Mouse (Mus musculus) cerebellum, postnatal 25 days (tissue): ENCODE data around the gene Hspa1a.

ENCODE experiments used
- DNase-seq, 2 experiments: peaks; one replicate each; pipeline ENCODE4 v3.0.0; 2021; ENCODE audit warnings: mixed read lengths in 2 of 2

Gene Hspa1a

DNA sequence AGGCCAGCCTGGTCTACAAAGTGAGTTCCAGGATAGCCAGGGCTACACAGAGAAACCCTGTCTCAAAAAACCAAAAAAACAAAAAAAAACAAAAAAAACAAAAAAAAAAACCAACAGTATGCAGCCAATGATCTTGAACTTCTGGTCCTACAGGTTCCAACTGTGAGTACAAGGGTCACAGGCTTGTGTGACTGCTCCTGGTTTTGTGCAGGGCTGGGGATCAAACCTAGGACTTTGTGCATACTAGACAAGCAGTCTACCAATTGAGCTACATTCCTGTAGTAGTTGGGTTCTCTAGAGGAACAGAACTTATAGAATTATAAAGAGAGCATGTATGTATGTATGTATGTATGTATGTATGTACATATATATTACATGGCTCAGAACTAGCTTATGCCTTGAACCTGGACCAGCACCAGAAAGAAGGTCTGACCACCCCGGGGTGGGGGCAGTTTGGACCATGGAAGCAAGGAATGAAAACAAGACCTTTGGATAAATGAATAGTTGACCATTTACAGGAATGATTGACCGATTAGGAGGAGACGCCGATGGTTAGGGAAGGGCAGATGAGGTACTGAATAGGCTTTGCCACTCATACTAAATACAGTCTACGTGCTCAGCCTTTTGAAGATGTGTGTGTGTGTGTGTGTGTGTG, 25.3 kb downstream of the Hspa1a start:
- no peak for DNase-seq

DNA sequence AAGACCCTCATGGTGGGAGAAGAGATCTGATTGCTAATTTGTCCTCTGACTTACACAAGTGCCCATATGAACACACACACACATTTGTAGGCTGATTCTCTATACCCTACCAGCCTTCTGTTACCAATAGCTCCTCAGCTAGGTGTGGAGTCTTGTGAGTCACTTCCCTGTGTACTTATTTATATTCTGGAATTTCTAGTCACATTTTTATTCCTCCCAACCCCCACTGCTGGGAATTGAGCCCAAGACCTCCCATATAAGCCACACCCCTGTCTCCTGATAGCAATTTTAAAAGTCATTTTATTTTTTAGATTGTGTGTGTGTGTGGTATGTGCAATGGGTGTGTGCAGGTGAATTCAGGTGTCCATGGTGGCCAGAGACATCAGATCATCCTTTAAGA, 27.6 kb downstream of the Hspa1a start:
- DNase-seq: no peak

DNA sequence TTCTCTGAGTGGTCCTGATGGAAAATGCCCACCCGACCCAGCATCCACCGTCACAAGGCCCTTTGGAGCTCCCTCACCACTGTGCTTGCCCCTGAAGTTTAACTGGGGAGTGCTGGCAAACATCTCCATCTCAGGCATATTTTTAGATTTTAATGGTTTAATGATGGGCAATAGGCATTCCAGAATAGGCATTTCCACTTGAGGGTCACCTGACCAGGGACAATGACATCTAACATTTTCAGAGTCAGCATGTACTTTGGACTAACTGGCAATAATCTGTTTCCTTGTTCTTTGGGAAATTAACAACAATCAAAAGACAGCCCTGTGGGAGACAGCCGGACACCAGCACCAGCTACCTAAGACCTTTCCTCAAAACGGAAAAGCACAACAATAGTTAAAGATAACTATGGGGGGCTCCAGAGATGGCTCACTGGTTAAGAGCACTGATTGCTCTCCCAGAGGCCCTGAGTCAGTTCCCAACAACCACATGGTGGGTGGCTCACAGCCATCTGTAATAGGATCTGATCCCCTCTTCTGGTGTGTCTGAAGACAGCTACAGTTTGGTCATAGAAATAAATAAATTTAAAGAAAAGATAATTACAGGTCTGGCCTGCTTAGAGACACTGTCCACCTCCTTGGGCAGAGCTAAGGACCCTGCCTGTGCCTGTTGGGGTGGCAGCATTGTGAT, 28.7 kb downstream of the Hspa1a start:
- no peak for DNase-seq

DNA sequence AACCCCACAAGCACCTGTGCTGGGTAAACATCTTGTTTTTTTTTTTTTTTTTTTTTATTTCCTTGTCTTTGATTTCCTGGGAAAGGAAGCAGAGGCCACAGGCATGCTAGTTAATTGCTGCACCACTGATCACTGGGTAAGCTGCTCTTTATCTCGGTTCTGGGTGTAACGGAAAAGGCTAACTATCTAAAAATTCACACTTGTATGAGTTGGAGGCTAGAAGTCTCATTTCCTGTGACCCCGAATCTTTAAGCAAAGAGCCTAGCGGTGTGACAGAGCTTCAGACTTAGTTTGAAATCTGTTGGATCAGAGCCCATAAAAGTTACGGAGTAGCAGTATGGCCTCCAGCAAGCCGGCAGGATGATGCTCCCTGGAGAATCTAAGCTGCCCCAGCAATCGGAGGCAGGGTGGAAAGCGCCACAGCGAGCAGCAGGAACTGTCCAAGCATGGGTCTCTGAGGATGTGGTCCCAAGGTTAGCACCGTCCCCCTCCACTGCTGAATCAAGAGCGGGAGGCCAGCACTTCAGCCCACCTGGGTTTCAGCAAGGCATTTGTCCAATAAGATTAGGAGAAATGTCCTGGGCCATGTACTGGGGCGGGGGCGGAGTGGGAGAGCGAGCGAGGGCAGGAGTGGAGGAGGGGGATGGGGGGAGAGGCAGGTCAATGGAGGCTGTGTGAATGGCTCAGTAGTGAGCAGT, 30.5 kb downstream of the Hspa1a start:
- no peak for DNase-seq

DNA sequence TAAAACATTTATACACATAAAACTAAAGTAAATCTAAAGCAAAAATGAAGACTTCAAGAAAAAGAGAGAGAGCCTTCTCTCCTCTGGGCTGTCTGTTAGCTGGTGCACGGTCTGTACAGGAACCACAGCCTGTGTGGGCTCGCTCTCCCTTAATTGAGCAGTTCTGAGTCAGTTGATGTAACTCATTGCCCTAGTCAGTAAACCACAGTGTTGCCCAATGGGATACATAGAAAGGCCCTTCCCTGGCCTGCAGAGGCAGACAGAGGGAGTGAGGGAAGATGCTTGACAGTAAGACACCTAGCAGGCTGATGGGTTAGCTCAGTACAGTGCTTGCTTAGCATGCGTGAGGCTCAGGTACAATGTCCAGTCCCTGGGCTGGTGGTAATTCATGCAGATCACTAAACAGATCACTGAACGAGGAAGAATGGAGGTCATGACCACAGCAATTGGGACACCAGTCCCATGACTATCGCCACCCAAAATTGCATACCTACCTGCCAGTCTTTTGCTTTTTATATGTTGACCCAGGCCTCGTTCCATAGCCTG, 33.9 kb downstream of the Hspa1a start:
- DNase-seq: no peak

DNA sequence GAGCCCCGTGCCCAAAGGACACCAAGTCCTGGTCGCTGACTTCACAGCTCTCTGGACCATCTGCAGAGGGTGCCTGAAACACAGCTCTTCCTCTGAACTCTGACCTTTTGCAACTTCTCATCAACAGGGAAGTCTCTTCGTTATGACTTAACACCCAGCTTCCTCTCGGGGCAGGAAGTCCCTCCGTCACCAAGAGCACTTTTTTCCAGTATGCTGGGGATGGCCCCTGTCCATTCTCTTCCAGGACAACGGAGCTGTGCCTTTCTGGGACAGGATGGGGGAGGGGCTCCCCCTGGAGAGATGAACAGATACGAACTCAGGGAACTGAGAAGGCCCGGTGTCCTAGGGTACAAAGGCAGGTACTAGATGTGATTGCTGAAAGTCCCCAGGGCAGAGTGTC, 37.1 kb downstream of the Hspa1a start:
- no peak for DNase-seq

DNA sequence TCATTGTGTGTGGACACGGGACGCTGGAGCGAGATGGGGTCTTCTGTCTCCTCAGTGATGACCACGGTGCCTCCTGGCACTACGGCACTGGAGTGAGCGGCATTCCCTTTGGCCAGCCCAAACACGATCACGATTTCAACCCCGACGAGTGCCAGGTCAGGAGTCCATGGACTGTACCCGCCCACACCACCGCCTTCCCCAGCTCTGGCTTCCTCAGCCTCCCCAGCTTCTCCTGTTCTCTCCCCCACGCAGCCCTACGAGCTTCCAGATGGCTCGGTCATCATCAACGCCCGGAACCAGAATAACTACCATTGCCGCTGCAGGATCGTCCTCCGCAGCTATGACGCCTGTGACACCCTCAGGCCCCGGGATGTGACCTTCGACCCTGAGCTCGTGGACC, 37.9 kb downstream of the Hspa1a start:
- no peak for DNase-seq

DNA sequence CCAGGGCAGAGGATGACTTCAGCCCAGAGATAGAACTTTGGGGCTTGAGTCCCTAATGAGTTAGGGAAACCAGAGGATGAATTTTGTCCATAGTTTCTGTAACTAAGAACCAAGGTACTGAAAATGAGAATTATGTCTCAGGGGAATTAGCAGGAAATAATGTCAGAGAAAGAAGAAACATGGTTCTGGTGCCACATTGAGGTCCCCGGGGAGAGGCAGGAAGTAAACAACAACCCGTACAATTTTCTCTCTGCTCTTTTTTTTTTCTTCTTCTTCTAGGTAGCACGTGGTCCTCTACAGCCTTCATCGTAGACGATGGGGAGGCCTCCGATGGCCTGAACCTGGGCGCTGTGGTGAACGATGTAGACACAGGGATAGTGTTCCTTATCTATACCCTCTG, 39.7 kb downstream of the Hspa1a start:
- no peak for DNase-seq

DNA sequence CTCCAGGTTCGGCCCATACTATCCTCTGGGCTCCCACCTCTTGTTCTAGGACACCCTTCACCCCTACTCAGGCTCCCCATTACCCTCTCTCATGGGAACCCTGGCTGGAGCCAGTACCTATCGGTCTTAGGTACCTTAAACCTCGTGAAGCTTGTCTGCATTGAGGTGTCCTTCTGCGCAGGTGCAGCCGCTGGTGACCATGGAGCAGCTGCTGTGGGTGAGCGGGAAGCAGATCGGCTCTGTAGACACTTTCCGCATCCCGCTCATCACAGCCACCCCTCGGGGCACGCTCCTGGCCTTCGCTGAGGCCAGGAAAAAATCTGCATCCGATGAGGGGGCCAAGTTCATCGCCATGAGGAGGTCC, 40.2 kb downstream of the Hspa1a start:
- peak; percentile 64 to 68 for DNase-seq

DNA sequence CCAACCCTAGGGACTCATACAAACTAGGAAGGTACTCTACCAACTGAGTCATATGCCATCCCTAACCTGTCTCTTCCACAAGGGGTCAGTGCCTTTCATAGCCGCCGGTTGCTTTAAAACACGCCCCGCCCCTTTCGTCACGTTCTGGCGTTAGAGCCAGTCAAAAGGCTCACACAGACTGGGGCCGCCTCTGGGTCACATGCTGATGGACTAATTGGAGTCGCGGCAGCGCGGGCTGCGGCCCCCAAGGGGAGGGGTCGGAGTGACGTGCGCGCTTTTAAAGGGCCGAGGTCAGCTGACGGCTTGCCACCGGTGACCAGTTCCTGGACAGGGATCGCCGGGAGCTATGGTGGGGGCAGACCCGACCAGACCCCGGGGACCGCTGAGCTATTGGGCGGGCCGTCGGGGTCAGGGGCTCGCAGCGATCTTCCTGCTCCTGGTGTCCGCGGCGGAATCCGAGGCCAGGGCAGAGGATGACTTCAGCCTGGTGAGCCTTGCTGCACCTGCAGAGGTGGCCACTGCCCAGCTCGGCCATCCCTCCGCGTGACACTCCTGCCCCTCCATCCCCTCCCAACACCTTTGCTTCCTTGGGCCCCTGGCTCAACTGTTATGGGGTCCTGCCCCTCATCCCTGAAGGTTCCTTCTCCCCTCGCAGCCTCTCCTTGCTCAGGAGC, 40.8 kb downstream of the Hspa1a start, which contains the start of gene Neu1:
TSS of gene Neu1 (plus strand) at position 193 of the 674 bp plus-strand sequence.
- peak; percentile 99 for DNase-seq

DNA sequence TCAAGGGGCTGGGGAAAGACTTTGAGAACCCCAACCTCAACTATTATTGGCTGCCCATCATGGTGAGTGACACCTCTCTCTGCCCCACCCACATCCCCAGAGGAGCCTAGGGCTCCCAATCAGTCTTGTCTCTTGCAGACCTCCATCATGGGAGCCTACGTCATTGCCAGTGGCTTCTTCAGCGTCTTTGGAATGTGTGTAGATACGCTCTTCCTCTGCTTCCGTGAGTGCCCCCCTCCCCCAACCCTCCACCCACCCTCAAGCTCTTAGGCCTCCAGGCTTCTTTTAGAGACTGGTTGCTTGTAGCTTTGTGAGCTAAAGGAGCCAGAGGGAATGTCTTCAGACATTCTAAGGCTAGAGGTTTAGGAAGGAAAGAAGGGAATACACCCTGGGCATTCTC, 43.1 kb downstream of the Hspa1a start:
- no peak for DNase-seq

DNA sequence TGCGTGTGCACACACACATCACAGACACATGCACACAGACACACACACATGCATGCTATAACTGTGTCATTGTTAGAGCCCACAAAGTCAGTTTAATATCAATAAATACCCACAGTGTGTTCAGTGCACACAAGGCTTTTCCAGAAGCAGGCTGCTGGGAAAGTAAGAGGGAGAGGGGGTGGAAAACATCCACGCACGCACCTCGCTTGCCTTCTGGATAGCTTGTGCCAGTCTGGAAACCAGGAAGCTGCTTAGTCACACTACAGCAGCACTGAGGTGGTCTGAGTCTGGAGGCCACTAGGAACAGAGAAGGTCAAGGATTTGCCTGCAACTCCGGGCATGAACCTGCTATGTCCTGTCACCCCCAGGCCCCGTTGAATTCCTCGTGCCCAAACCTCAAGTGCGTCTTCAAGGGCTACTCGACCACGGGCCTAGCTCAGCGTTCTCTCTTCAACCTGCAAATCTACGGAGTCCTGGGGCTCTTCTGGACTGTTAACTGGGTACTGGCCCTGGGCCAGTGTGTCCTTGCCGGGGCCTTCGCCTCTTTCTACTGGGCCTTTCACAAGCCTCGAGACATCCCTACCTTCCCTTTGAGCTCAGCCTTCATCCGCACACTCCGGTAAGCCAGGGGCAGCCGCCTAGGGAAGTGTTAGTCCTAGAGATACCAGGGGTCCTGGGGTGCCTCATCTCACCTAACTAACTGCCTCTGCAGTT, 44.5 kb downstream of the Hspa1a start:
- DNase-seq: no peak

DNA sequence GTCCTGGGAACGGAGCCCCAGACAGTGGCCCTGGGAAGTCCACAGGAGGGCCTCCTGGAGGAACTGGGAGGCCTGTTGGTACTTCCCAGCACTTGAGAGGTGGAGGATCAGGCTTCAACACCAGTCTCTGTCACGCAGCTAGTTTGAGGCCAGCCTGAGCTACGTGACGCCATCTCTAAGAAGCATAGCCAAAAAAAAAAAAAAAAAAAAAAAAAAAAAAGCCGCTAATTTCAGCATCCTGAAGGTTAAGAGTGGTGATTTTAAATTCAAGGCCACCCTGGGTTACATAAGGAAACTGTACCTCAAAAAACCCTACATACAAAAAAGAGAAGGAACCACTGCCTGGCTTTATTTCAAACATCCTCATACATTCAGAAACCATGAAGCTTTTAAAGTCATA, 47.7 kb downstream of the Hspa1a start:
- DNase-seq: no peak

DNA sequence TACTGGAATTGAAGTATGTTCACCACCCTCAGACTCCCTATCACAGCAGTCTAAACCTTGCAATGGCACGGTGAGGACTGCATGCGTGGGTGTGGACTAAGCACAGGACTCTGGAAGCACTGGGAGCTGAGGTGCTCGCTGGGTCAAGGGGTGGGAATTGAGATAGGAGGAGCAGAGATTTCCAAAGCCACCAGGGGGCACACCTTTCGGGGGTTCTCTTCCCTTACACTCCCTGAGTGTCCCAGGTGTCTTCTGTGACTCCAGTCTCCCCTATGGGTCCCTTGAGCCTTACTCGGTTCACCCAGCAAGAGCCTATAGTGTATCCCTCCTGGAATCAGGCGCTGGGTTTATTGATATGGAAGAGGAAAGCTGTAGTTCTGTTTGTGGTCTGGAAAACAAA, 49.0 kb downstream of the Hspa1a start:
- DNase-seq: no peak
